Mouse (Mus musculus) G1E (cell line): Measurements from ENCODE around the gene Evx2. TPM values are rescaled to one million over a fixed set of nuclear protein-coding genes. Genes with fewer than 3 reads are reported as not detected.

ENCODE experiments used
- ATAC-seq: 2 replicates; pipeline ENCODE4 v1.8.0; 2016; ENCODE audit warnings: mild to moderate bottlenecking; ENCODE audit not compliant: insufficient number of reproducible peaks, poor library complexity, low FRiP score, severe bottlenecking; ENCODE audit errors: extremely low read depth
- DNase-seq: peaks from one replicate; pipeline ENCODE4 v3.0.0; 2012; ENCODE audit warnings: low spot score
- H3K27me3 ChIP-seq: 2 replicates; pipeline ENCODE4 v1.6.1; 2012; ENCODE audit warnings: mild to moderate bottlenecking, low read length, inconsistent platforms; ENCODE audit not compliant: insufficient read depth
- H3K36me3 ChIP-seq: replicated peaks from 2 replicates; pipeline ENCODE3; 2012; ENCODE audit warnings: mild to moderate bottlenecking, inconsistent platforms
- H3K4me1 ChIP-seq: 2 replicates; pipeline ENCODE4 v1.6.1; 2012; ENCODE audit warnings: low read depth, low read length, inconsistent platforms, mixed read lengths; ENCODE audit not compliant: insufficient read depth
- H3K4me3 ChIP-seq: 2 replicates; pipeline ENCODE4 v1.5.1; 2012; ENCODE audit warnings: low read depth, mild to moderate bottlenecking, inconsistent platforms, low read length, moderate library complexity, mixed read lengths
- H3K9me3 ChIP-seq: replicated peaks from 2 replicates; pipeline ENCODE4 v1.6.1; 2012; ENCODE audit warnings: inconsistent platforms
- CTCF ChIP-seq: IDR thresholded peaks from 2 replicates; pipeline ENCODE4 v1.5.1; 2012; ENCODE audit warnings: low read depth, low read length, inconsistent platforms, mixed read lengths
- GATA1 ChIP-seq: IDR thresholded peaks from 2 replicates; pipeline ENCODE4 v1.6.1; 2012; ENCODE audit warnings: borderline replicate concordance, low read length, inconsistent platforms, mixed read lengths
- GATA2 ChIP-seq: IDR thresholded peaks from 2 replicates; pipeline ENCODE4 v1.6.1; 2012; ENCODE audit warnings: low read depth, low read length, inconsistent platforms, borderline replicate concordance
- POLR2AphosphoS5 ChIP-seq: IDR thresholded peaks from 2 replicates; pipeline ENCODE4 v1.6.1; 2012; ENCODE audit warnings: low read depth, low read length, inconsistent platforms; ENCODE audit not compliant: insufficient replicate concordance
- TAL1 ChIP-seq: conservative IDR thresholded peaks from 2 replicates; pipeline ENCODE4 v1.6.1; 2012; ENCODE audit warnings: low read depth, low read length, inconsistent platforms, mixed read lengths
- polyA plus RNA-seq: library from polyadenylated mRNA; stranded (reverse); fragments of >175 nt; gene quantifications from 2 replicates; pipeline ENCODE4 v1.2.3, GENCODE M21; 2012
- total RNA-seq, 2 experiments: library from RNA; stranded (forward) in 1 of 2; stranded (reverse) in 1 of 2; fragments of 200-1000 nt in 1 of 2; fragments of >200 nt in 1 of 2; fragmentation: Nextera tagmentation in 1 of 2; gene quantifications; 2 replicates each; pipeline ENCODE4 v1.2.3; 2014 to 2017

The Evx2 gene
- total and polyA plus RNA-seq, 3 experiments: 0.05 TPM; not detected in 2

- H3K27me3 ChIP-seq: peaks cover 24% of the 10 kb centered on the region
- peaks cover 23% of the 10 kb centered on the region for H3K9me3 ChIP-seq
- no peaks in the 10 kb centered on the region for H3K36me3 ChIP-seq
- DNase-seq (no peak), ATAC-seq (no peak)
- TF ChIP-seq CTCF (no peak), GATA1 (no peak)
- H3K4me3 ChIP-seq: no peak overlapping the region; the same call in 1 of the 2 replicates
- H3K4me1 ChIP-seq: no peaks in the 10 kb centered on the region
These were observed 22.5 kb upstream of the Evx2 start for GRCm38 (mm10) chr2:74681594-74682531.

GRCm38 (mm10) chr2:74680561-74681398 is 21.4 kb upstream of the Evx2 start:
- DNase-seq (no peak), ATAC-seq (no peak)
- H3K4me3 ChIP-seq: no peak overlapping the region
- H3K36me3 ChIP-seq: no peaks in the 10 kb centered on the region
- H3K4me1 ChIP-seq: no peaks in the 10 kb centered on the region
- TF ChIP-seq GATA2: no peak
- TF ChIP-seq POLR2AphosphoS5: no peak
- TF ChIP-seq CTCF: no peak
- no peak for TF ChIP-seq TAL1
- TF ChIP-seq GATA1: no peak
- peaks cover 23% of the 10 kb centered on the region for H3K9me3 ChIP-seq
- peaks cover 28% of the 10 kb centered on the region for H3K27me3 ChIP-seq

GRCm38 (mm10) chr2:74679980-74680379 is 20.6 kb upstream of the Evx2 start:
- Histone ChIP-seq H3K4me3 (no peak overlapping the region), H3K27me3 (peaks cover 36% of the 10 kb centered on the region), H3K4me1 (no peaks in the 10 kb centered on the region), H3K36me3 (no peaks in the 10 kb centered on the region), H3K9me3 (peaks cover 23% of the 10 kb centered on the region)
- TF ChIP-seq CTCF (no peak), GATA2 (no peak), GATA1 (no peak), TAL1 (no peak), POLR2AphosphoS5 (no peak)
- DNase-seq (no peak), ATAC-seq (no peak)

GRCm38 (mm10) chr2:74679596-74679971 is 20.2 kb upstream of the Evx2 start:
- no peaks in the 10 kb centered on the region for H3K36me3 ChIP-seq
- ATAC-seq (no peak), DNase-seq (no peak)
- H3K27me3 ChIP-seq: peaks cover 36% of the 10 kb centered on the region
- no peak for TF ChIP-seq GATA2
- no peak for TF ChIP-seq POLR2AphosphoS5
- TF ChIP-seq GATA1: no peak
- TF ChIP-seq CTCF: no peak
- TF ChIP-seq TAL1: no peak
- H3K9me3 ChIP-seq: peaks cover 23% of the 10 kb centered on the region
- no peak overlapping the region for H3K4me3 ChIP-seq
- H3K4me1 ChIP-seq: no peaks in the 10 kb centered on the region

GRCm38 (mm10) chr2:74678891-74679595 is 19.7 kb upstream of the Evx2 start, which contains the start of gene Hoxd11:
Hoxd11 (plus strand) TSS chr2:74679557.
- DNase-seq (no peak), ATAC-seq (no peak)
- peaks cover 23% of the 10 kb centered on the region for H3K9me3 ChIP-seq
- H3K4me1 ChIP-seq: no peaks in the 10 kb centered on the region
- no peak within 1 kb of the TSS for H3K4me3 ChIP-seq
- TF ChIP-seq GATA1 (no peak), POLR2AphosphoS5 (no peak), TAL1 (no peak), GATA2 (no peak)
- peaks cover 38% of the 10 kb centered on the region for H3K27me3 ChIP-seq
- H3K36me3 ChIP-seq: no peaks in the 10 kb centered on the region

- DNase-seq (no peak), ATAC-seq (no peak)
- Histone ChIP-seq H3K27me3 (peaks cover 46% of the 10 kb centered on the region), H3K4me3 (no peak overlapping the region), H3K36me3 (no peaks in the 10 kb centered on the region), H3K4me1 (peaks cover 9% of the 10 kb centered on the region), H3K9me3 (peaks cover 10% of the 10 kb centered on the region)
- TF ChIP-seq CTCF (no peak), POLR2AphosphoS5 (no peak), TAL1 (no peak), GATA1 (no peak), GATA2 (no peak)
These were observed 17.7 kb upstream of the Evx2 start for GRCm38 (mm10) chr2:74677106-74677505.
